8 mouse cellular contexts compared by ENCODE assay signal in genomic region chr15:98093121-98094011, GRCm38 (mm10). TPM values are rescaled to one million over a fixed set of nuclear protein-coding genes. Genes with fewer than 3 reads are reported as not detected.
DNase-seq lines count a peak whose midpoint lies in the region; ATAC-seq lines count a peak whose summit lies in the region.

Gene Senp1 (minus strand): TSS chr15:98093744.

- H3K36me3 ChIP-seq in hindbrain, embryonic 11.5 days (ENCODE audit: control insufficient read depth, insufficient read depth, low read length): no peaks in the 10 kb centered on the region

- peak within 1 kb of the TSS; percentile 65 for H3K4me2 ChIP-seq in hindbrain, embryonic 11.5 days (replicated peaks; ENCODE audit: low read depth, low read length)

- H3K27me3 ChIP-seq in hindbrain, embryonic 11.5 days (ENCODE audit: control insufficient read depth, insufficient read depth, low read length): no peaks in the 10 kb centered on the region

- H3K9me3 ChIP-seq in hindbrain, embryonic 11.5 days (ENCODE audit: control insufficient read depth, low read length): no peaks in the 10 kb centered on the region

- H3K9ac ChIP-seq in hindbrain, embryonic 11.5 days (ENCODE audit: low read depth, low read length): peak within 1 kb of the TSS; percentile 84

- peak within 1 kb of the TSS; percentile 95 for H3K27ac ChIP-seq in hindbrain, embryonic 11.5 days (ENCODE audit: low read depth, low read length)

- peak; percentile 94 for DNase-seq in MN1 (ENCODE audit: low spot score)
- DNase-seq in cerebellum, adult 9-10 months: peak; percentile 91
- peak; percentile 76 to 90 for DNase-seq in frontal cortex, adult 2 months (ENCODE audit: extremely low spot score in 1 of 2, low spot score in 1 of 2)
- DNase-seq in hindbrain, embryonic 11.5 days (ENCODE audit: low spot score): peak; percentile 90
- peak; percentile 91 to 94 for DNase-seq in layer of hippocampus, postnatal 14 days (ENCODE audit: low spot score in 2 of 2)
- DNase-seq in lung, postnatal 14 days: peak; percentile 90
- peak; percentile 80 for DNase-seq in retina, adult 2 months (ENCODE audit: low read depth, low spot score)
- DNase-seq in thymus, postnatal 36 days: peak; percentile 89 to 92

- WGBS in hindbrain, embryonic 11.5 days: under 1% methylated on average over 47 of the region's 58 CpGs

- peak within 1 kb of the TSS; percentile 76 for H3K4me3 ChIP-seq in hindbrain, embryonic 11.5 days (ENCODE audit: low read depth, low read length)

- H3K4me1 ChIP-seq in hindbrain, embryonic 11.5 days (replicated peaks; ENCODE audit: control insufficient read depth, insufficient read depth, low read length): peaks cover 4% of the 10 kb centered on the region; the same call in 1 of the 2 replicates

- ATAC-seq in hindbrain, embryonic 11.5 days (ENCODE audit: low FRiP score): peak; percentile 88

RNA-seq across cellular contexts. Expression of gene Senp1, which starts in this region (rescaled TPM):
- polyA plus RNA-seq in frontal cortex, adult 2 months (2012; rRNA removed): 12.3 and 12.7 TPM in 2 replicates
- 40.6 and 41.5 TPM in 2 replicates for polyA plus RNA-seq in hindbrain, embryonic 11.5 days (2014; fragmentation: Nextera tagmentation; extraction: Ambion mirVana)
- 10 to 100 TPM; 13.5 to 13.7 TPM for total RNA-seq in layer of hippocampus, postnatal 14 days (2021)

Comparison
In these comparisons a context has a peak if more than half of its experiments do, and no peak if none do; other contexts are left out.
1. Peak in every context shown above with its lines: DNase-seq, ATAC-seq, H3K4me3 ChIP-seq and H3K27ac ChIP-seq.